Mouse (Mus musculus) naive thymus-derived CD4-positive, alpha-beta T cell, adult 2 months (primary cell): ENCODE measurements around the gene Kcnh4.

Experiments
- DNase-seq: peaks from one replicate; pipeline ENCODE4 v3.0.0-alpha.2; 2011; ENCODE audit warnings: low read depth

The Kcnh4 gene

GRCm38 (mm10) chr11:100710528-100710927 lies 49.2 kb downstream of the Kcnh4 start:
- no peak for DNase-seq

GRCm38 (mm10) chr11:100709201-100709810 lies 50.4 kb downstream of the Kcnh4 start:
- no peak for DNase-seq

GRCm38 (mm10) chr11:100705095-100705747 lies 54.5 kb downstream of the Kcnh4 start:
- DNase-seq, result no peak

- peak; percentile 77 for DNase-seq
Observed at GRCm38 (mm10) chr11:100703851-100704531, 55.8 kb downstream of the Kcnh4 start, which contains the start of gene Dhx58. Dhx58 (minus strand) TSS chr11:100704271.

GRCm38 (mm10) chr11:100703366-100703765 lies 56.4 kb downstream of the Kcnh4 start:
- DNase-seq, result peak; percentile 55

- no peak for DNase-seq
Observed at GRCm38 (mm10) chr11:100702906-100703305, 56.8 kb downstream of the Kcnh4 start.

- DNase-seq, result peak; percentile 90
Observed at GRCm38 (mm10) chr11:100702081-100702851, 57.5 kb downstream of the Kcnh4 start.

- DNase-seq, result peak; percentile 25
Observed at GRCm38 (mm10) chr11:100701301-100701700, 58.4 kb downstream of the Kcnh4 start.

GRCm38 (mm10) chr11:100700710-100701109 lies 59.0 kb downstream of the Kcnh4 start:
- DNase-seq, result no peak

GRCm38 (mm10) chr11:100697921-100698320 lies 61.8 kb downstream of the Kcnh4 start:
- DNase-seq, result no peak

- peak; percentile 80 for DNase-seq
Observed at GRCm38 (mm10) chr11:100694926-100695325, 64.8 kb downstream of the Kcnh4 start.

- no peak for DNase-seq
Observed at GRCm38 (mm10) chr11:100693154-100693553, 66.6 kb downstream of the Kcnh4 start.

- peak; percentile 53 for DNase-seq
Observed at GRCm38 (mm10) chr11:100692164-100692616, 67.6 kb downstream of the Kcnh4 start, which contains the start of gene Zfp385c. Zfp385c (minus strand) TSS chr11:100692455.

GRCm38 (mm10) chr11:100690389-100690788 lies 69.4 kb downstream of the Kcnh4 start:
- DNase-seq, result no peak
